Mouse (Mus musculus) lung, adult 2 months (tissue): ENCODE data around the gene Opa3.

Experiments used
- CTCF ChIP-seq: fragments of 200-500 bp; IDR thresholded peaks from 2 replicates; pipeline ENCODE4 v1.5.1; 2011; ENCODE audit warnings: mild to moderate bottlenecking, low read length, control low read depth; ENCODE audit not compliant: insufficient read depth
- POLR2A ChIP-seq: fragments of 200-500 bp; IDR thresholded peaks from 2 replicates; pipeline ENCODE4 v1.6.1; 2011; ENCODE audit warnings: low read depth, mild to moderate bottlenecking, control low read depth, low read length, borderline replicate concordance; ENCODE audit errors: extremely low read depth

- TF ChIP-seq POLR2A (no peak), CTCF (peak; percentile 73)
Observed at GRCm38 (mm10) chr7:19303770-19304169, 75.6 kb downstream of the Opa3 start.
